Mouse (Mus musculus) cerebellum, adult 2 months (tissue): ENCODE measurements around the gene Acvrl1.

Experiments
- CTCF ChIP-seq: fragments of 200-500 bp; IDR thresholded peaks from 2 replicates; pipeline ENCODE4 v1.5.1; 2011; ENCODE audit warnings: low read depth, mild to moderate bottlenecking, control low read depth, low read length, moderate library complexity, borderline replicate concordance; ENCODE audit not compliant: insufficient read depth
- POLR2A ChIP-seq: fragments of 200-500 bp; IDR thresholded peaks from 2 replicates; pipeline ENCODE4 v1.6.1; 2011; ENCODE audit warnings: low read length, control low read depth, borderline replicate concordance; ENCODE audit not compliant: insufficient read depth

- TF ChIP-seq POLR2A, result no peak
- no peak for TF ChIP-seq CTCF
Measured at GRCm38 (mm10) chr15:101191459-101192259, 63.3 kb downstream of the Acvrl1 start.
